Mouse (Mus musculus) thymus, adult 2 months (tissue): Measurements from ENCODE around the gene Eva1b. TPM values are rescaled to one million over a fixed set of nuclear protein-coding genes. Genes with fewer than 3 reads are reported as not detected.
A peak's percentile ranks its signal among the peaks of the same experiment; 100 is the strongest.

Source experiments
- DNase-seq: peaks from one replicate; pipeline ENCODE4 v3.0.0; 2021
- H3K27ac ChIP-seq: fragments of 200-500 bp; 2 replicates; pipeline ENCODE4 v1.5.1; 2012; ENCODE audit warnings: low read length, control low read depth; ENCODE audit not compliant: control insufficient read depth, insufficient read depth
- H3K27me3 ChIP-seq: fragments of 200-500 bp; 2 replicates; pipeline ENCODE4 v1.6.1; 2012; ENCODE audit warnings: mild to moderate bottlenecking, low read length, moderate library complexity, mixed read lengths; ENCODE audit not compliant: control insufficient read depth, insufficient read depth
- H3K36me3 ChIP-seq: fragments of 200-500 bp; 2 replicates; pipeline ENCODE4 v1.6.1; 2012; ENCODE audit warnings: mild to moderate bottlenecking, low read length, moderate library complexity; ENCODE audit not compliant: control insufficient read depth, insufficient read depth
- H3K4me1 ChIP-seq: fragments of 200-500 bp; replicated peaks from 2 replicates; pipeline ENCODE4 v1.6.1; 2012; ENCODE audit warnings: low read length; ENCODE audit not compliant: control insufficient read depth, insufficient read depth
- H3K4me3 ChIP-seq: fragments of 200-500 bp; 2 replicates; pipeline ENCODE4 v1.5.1; 2012; ENCODE audit warnings: mild to moderate bottlenecking, low read length, control low read depth, moderate library complexity; ENCODE audit not compliant: control insufficient read depth, insufficient read depth
- CTCF ChIP-seq: fragments of 200-500 bp; IDR thresholded peaks from 2 replicates; pipeline ENCODE4 v1.5.1; 2012; ENCODE audit warnings: mild to moderate bottlenecking, control low read depth, low read length, moderate library complexity, borderline replicate concordance; ENCODE audit not compliant: control insufficient read depth, poor library complexity, insufficient read depth; ENCODE audit errors: extremely low read depth
- POLR2A ChIP-seq: fragments of 200-500 bp; IDR thresholded peaks from 2 replicates; pipeline ENCODE4 v1.6.1; 2012; ENCODE audit warnings: mild to moderate bottlenecking, low read length, control low read depth, moderate library complexity; ENCODE audit not compliant: control insufficient read depth, poor library complexity, insufficient read depth; ENCODE audit errors: extremely low read depth
- WGBS: fragments of 180-500 bp; shearing (Covaris S2); methylation state at CpG from one replicate; pipeline ENCODE4 v1.1.7; 2018; 5-methylcytosine and 5-hydroxymethylcytosine counted together
- polyA plus RNA-seq: library from polyadenylated mRNA; depleted of rRNA; stranded (reverse); fragments of >200 nt; gene quantifications from 2 replicates; pipeline ENCODE4 v1.2.3, GENCODE M21; 2012

Eva1b gene
- polyA plus RNA-seq, 1 experiment = 94.3 TPM

DNA sequence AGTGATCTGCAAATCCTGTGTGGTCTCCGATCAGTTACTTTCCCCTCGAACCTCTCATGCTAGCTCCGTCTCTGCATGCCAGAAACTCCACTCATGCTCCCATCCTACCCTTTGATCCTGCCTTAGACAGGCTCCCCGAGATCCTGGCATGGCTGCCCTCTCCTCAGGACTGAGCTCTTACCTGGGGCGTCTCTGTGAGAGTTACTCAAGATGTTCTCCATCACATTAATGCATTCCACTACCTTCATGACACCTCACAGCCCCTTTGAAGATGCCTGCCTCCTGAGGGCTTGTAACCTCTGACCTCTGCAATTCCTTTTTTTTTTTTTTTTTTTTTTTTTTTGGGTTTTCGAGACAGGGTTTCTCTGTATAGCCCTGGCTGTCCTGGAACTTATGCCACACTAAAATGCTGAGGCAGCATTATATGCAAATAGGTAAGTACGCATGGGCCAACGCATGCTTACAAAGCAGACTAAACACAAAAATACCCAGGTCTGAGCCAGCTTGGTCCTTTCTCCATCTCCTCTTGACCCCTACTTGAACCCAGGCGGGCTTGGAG, 491 bp upstream of the Eva1b start:
- no peak for DNase-seq
- Histone ChIP-seq H3K27ac (no peak overlapping the region), H3K27me3 (no peaks in the 10 kb centered on the region), H3K4me3 (no peak overlapping the region), H3K36me3 (no peaks in the 10 kb centered on the region), H3K4me1 (peaks cover 24% of the 10 kb centered on the region)
- 88% methylated on average over 9 of the region's 9 CpGs for WGBS
- TF ChIP-seq CTCF = no peak
- no peak for TF ChIP-seq POLR2A

DNA sequence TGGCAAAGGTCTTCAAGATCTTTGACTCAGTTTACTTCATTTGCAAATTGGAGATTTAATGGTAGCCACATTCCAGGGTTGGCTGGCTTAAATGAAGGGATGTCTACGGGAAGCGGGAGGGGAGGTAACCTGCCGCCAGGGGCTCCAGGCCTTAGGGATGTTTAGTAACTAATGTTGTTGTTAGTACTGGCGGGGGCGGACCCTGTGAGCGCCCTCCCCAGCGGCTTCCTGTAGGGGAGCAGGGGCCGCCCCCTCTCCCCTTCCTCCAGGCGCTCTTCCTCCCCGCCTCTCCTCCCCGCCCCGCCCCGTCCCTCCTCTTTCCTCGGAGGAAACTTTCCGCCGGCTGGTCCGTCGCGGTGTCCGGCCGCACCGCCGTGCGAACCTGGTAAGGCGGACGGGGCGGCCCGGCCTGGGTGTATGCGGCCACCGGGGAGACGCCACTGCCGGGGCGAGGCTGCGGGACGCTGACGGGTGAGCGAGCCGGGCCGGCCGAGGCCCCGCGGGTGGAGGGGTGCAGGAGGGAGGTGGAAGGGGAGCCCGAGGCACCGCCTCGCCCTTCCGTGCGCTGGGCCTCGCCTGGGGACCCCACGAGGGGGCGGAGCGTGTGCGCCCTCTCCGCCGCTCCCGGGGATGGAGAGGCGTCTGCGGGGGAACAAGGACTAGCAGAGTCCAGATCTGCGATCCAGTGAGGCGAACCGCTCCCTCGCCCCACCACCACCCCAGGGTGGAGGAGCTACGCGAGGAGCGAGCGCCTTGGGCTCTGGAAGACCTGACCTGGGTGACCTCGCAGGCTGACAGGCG, 817 bp downstream of the Eva1b start:
- TF ChIP-seq POLR2A (0 out of 2 replicates have a peak, but pooled peaks have one; percentile 36), CTCF (no peak; the same call in 1 of the 2 replicates)
- Histone ChIP-seq H3K4me1 (peaks cover 24% of the 10 kb centered on the region), H3K36me3 (no peaks in the 10 kb centered on the region), H3K27me3 (no peaks in the 10 kb centered on the region), H3K27ac (no peak overlapping the region), H3K4me3 (peak overlapping the region; percentile 73)
- 2% methylated on average over 65 of the region's 67 CpGs for WGBS
- peak; percentile 74 for DNase-seq

DNA sequence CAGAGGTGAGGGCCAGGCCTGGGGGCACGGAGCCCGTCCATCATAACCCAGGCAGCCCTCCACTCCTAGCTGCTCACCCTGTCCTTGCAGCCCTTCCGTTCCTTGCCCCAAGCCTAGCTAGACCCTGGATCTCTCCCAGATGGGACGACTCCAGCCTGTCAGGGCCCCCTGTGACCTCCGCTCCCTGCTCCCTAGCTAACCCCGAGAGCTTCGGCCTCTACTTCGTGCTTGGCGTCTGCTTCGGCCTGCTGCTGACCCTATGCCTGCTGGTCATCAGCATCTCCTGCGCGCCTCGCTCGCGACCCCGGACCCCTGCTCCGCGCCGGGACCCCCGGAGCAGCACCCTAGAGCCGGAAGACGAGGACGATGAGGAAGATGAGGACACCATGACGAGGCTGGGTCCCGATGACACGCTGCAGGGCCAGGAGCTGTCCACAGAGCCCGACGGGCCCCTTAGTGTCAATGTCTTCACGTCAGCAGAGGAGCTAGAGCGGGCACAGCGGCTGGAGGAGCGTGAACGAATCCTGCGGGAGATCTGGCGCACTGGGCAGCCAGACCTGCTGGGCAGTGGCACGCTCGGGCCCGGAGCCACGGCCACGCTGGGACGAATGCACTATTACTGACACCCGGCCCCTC, 1.6 kb downstream of the Eva1b start:
- Histone ChIP-seq H3K27me3 (no peaks in the 10 kb centered on the region), H3K27ac (no peak overlapping the region), H3K36me3 (no peaks in the 10 kb centered on the region), H3K4me3 (peak overlapping the region; percentile 73), H3K4me1 (peaks cover 24% of the 10 kb centered on the region)
- DNase-seq = peak; percentile 14
- 85% methylated on average over 42 of the region's 42 CpGs for WGBS
- no peak for TF ChIP-seq CTCF
- no peak for TF ChIP-seq POLR2A

DNA sequence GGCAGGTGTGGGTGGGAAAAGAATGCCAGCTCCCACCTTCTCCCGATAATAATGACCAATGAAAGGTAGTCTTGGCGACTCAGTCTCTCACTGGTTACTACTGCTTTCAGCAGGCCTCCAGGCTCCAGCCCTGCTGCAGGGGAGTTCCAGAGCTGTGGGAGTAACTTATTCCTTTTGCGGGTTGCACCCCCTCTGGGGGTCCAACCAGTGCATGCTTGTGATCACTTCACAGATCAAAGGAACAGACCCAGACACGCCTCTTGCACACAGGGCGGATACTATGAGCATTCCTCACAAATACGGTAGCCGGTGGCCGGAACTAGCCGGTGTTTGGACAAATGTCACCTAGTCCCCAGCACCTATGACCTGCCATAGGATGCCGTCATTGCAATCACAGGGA, 2.3 kb downstream of the Eva1b start:
- no peak for DNase-seq
- Histone ChIP-seq H3K36me3 (no peaks in the 10 kb centered on the region), H3K27ac (no peak overlapping the region), H3K4me3 (no peak overlapping the region), H3K27me3 (no peaks in the 10 kb centered on the region), H3K4me1 (peaks cover 24% of the 10 kb centered on the region)
- no peak for TF ChIP-seq CTCF
- no peak for TF ChIP-seq POLR2A
- WGBS = 93% methylated on average over 10 of the region's 10 CpGs

DNA sequence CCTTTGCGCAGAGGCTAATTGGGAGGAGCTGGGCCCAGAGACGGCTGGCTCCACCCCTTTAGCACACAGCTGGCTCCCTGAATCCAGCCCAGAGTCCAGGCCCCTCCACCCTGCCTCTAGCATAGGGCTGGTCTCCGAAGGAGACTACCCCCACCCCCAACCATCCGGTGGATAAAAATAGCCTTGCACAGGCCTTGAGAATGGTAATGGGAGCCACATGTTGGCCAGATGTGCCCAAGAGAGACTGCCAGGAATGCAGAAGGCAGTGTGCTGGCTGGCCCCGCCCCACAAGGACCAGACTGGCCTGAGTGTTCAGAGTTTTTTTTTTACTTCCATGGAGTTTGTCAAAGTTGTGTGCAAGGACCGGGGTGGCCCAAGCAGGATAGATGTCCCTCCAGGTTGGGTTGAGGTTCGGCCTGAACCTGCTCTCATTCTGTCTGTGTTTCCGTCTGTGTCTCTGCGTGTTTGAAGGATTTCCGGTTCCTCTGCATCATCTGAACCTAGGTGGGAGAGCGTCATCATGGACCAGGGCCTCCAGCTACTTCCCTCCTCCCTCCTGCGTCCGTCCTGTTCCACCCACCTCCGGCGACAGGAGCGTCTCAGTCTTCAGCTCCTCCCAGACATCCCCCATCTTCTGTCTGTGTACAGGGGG, 2.9 kb downstream of the Eva1b start:
- Histone ChIP-seq H3K36me3 (no peaks in the 10 kb centered on the region), H3K27me3 (no peaks in the 10 kb centered on the region), H3K27ac (no peak overlapping the region), H3K4me3 (no peak overlapping the region), H3K4me1 (peaks cover 24% of the 10 kb centered on the region)
- TF ChIP-seq POLR2A = no peak
- no peak for TF ChIP-seq CTCF
- 82% methylated on average over 16 of the region's 16 CpGs for WGBS
- DNase-seq = no peak

DNA sequence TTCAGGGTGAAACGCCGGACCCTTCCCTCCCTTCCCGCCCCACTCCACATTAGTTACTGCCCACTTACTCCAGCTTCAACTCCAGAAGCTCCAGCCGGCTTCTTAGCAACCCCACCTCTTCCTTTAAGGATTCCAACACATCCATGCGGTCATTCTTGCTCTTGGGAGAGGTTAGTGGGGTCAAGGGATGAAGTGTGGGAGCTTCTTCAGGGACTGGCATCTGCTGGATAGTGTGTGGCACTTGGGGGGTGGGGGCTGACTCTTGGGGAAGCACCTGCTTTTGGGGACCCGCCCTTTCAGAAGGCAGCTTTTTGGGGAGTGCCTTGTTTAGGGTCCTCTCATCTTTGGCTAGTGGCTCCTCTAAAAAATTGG, 3.4 kb downstream of the Eva1b start:
- Histone ChIP-seq H3K4me1 (peaks cover 24% of the 10 kb centered on the region), H3K27me3 (no peaks in the 10 kb centered on the region), H3K4me3 (no peak overlapping the region), H3K36me3 (no peaks in the 10 kb centered on the region), H3K27ac (no peak overlapping the region)
- TF ChIP-seq POLR2A (no peak), CTCF (no peak)
- 93% methylated on average over 6 of the region's 6 CpGs for WGBS
- no peak for DNase-seq
